Mouse (Mus musculus) forelimb bud, embryonic 11.5 days (tissue): ENCODE data around the gene Meaf6.

Experiments
- DNase-seq: peaks from one replicate; pipeline ENCODE4 v3.0.0-alpha.2; 2012; ENCODE audit warnings: low read depth, low spot score

Gene Meaf6

GRCm38 (mm10) chr4:125084403-125085345 is at the start of gene Meaf6:
Meaf6 (plus strand) TSS chr4:125085134.
- DNase-seq = peak; percentile 85

GRCm38 (mm10) chr4:125044454-125044853 is 40.5 kb upstream of the Meaf6 start:
- DNase-seq = no peak

GRCm38 (mm10) chr4:125055385-125055784 is 29.5 kb upstream of the Meaf6 start:
- no peak for DNase-seq

- peak; percentile 61 for DNase-seq
Measured at GRCm38 (mm10) chr4:125056476-125056875, 28.5 kb upstream of the Meaf6 start.

- no peak for DNase-seq
Measured at GRCm38 (mm10) chr4:125057273-125057672, 27.7 kb upstream of the Meaf6 start.

- DNase-seq = no peak
Measured at GRCm38 (mm10) chr4:125058033-125058432, 26.9 kb upstream of the Meaf6 start.

- peak; percentile 59 for DNase-seq
Measured at GRCm38 (mm10) chr4:125059025-125059424, 25.9 kb upstream of the Meaf6 start.

GRCm38 (mm10) chr4:125063829-125064228 is 21.1 kb upstream of the Meaf6 start:
- DNase-seq = no peak

GRCm38 (mm10) chr4:125065517-125066307 is 19.2 kb upstream of the Meaf6 start, which contains the start of gene Dnali1:
Dnali1 (minus strand) TSS chr4:125065703.
- DNase-seq = peak; percentile 53

- peak; percentile 92 for DNase-seq
Measured at GRCm38 (mm10) chr4:125066490-125067370, 18.2 kb upstream of the Meaf6 start, which contains the start of gene Snip1. Snip1 (plus strand) TSS chr4:125066672.

- DNase-seq = no peak
Measured at GRCm38 (mm10) chr4:125077700-125078099, 7.2 kb upstream of the Meaf6 start.

GRCm38 (mm10) chr4:125078698-125079097 is 6.2 kb upstream of the Meaf6 start:
- DNase-seq = no peak

GRCm38 (mm10) chr4:125085346-125085841 is 460 bp downstream of the Meaf6 start:
- peak; percentile 68 for DNase-seq

GRCm38 (mm10) chr4:125093031-125093430 is 8.1 kb downstream of the Meaf6 start:
- no peak for DNase-seq

- no peak for DNase-seq
Measured at GRCm38 (mm10) chr4:125096066-125096465, 11.1 kb downstream of the Meaf6 start.

- DNase-seq = no peak
Measured at GRCm38 (mm10) chr4:125097412-125097811, 12.5 kb downstream of the Meaf6 start.

GRCm38 (mm10) chr4:125099458-125099857 is 14.5 kb downstream of the Meaf6 start:
- DNase-seq = peak; percentile 88

GRCm38 (mm10) chr4:125101334-125101733 is 16.4 kb downstream of the Meaf6 start:
- no peak for DNase-seq

- no peak for DNase-seq
Measured at GRCm38 (mm10) chr4:125105354-125105753, 20.4 kb downstream of the Meaf6 start.

GRCm38 (mm10) chr4:125114638-125115037 is 29.7 kb downstream of the Meaf6 start:
- DNase-seq = peak; percentile 86

- DNase-seq = no peak
Measured at GRCm38 (mm10) chr4:125115081-125115480, 30.1 kb downstream of the Meaf6 start.
